Mouse (Mus musculus) megakaryocyte, embryonic 14.5 days (primary cell): Measurements from ENCODE around the gene Dbil5.

ENCODE experiments used
- FLI1 ChIP-seq: IDR thresholded peaks from 2 replicates; pipeline ENCODE4 v1.6.1; 2012; ENCODE audit warnings: low read length, inconsistent platforms, mixed read lengths
- GATA1 ChIP-seq: IDR thresholded peaks from 3 replicates; pipeline ENCODE4 v1.6.1; 2012; ENCODE audit warnings: mixed read lengths, low read length, inconsistent platforms, borderline replicate concordance

DNA sequence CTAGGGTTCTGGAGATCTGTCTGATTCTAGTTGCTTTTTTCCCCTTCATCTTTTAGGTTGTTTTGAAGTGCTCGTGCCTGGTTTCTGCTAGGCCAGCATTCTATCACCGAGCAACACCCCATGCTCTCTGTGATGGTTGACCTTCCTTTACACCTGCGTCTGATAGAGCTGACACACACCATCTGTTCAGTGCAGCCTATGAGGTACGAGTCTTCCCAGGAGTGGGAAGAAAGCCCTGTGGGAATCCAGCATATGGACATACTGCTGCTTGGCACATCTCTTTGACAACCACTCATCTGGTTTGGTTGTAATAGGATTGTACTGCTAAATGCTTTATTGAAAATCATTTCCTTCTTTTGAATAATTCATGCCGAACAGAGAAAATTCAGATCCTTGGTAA, 47.2 kb upstream of the Dbil5 start:
- no peak for TF ChIP-seq GATA1
- TF ChIP-seq FLI1 = no peak
